Mouse (Mus musculus): ENCODE measurements around the gene Dio1. TPM values are rescaled to one million over a fixed set of nuclear protein-coding genes. Genes with fewer than 3 reads are reported as not detected.

The Dio1 gene
- total and polyA plus RNA-seq, 2 experiments from 2014 or later, result not detected

DNA sequence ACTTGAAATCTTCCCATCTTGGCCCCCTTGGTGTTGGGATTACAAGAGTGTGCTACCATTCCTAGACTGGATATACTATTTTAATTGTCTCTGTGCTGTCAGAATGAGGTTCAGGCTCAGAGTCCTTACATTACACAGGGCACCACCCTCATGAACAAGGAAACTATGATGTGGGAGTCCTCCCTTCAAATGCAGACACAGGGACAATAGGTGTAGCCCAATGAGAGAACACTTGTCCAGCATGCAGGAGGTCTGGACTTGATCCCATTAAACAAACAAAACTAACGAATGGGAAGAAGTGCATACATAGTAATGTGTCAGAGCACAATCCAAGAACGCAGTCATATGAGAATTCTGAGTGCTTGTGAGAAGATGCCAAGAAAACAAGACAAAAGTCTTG lies 19.5 kb downstream of the Dio1 start:
- Histone ChIP-seq H3K4me3 (ENCODE audit: low read depth, low read length) (no peak overlapping the region), H3K4me1 (ENCODE audit: insufficient read depth) (no peaks in the 10 kb centered on the region), H3K9me3 (ENCODE audit: low read length) (no peaks in the 10 kb centered on the region), H3K4me2 (ENCODE audit: low read depth) (no peak overlapping the region), H3K9ac (no peak overlapping the region), H3K27ac (ENCODE audit: low read depth, low read length) (no peak overlapping the region), H3K36me3 (ENCODE audit: insufficient read depth) (no peaks in the 10 kb centered on the region), H3K27me3 (ENCODE audit: insufficient read depth, low read length) (no peaks in the 10 kb centered on the region)
- ATAC-seq (no peak), DNase-seq (no peak)
- no peak for TF ChIP-seq CTCF (IDR thresholded peaks at IDR 0.05; ENCODE audit: low read depth)
- WGBS, result 64% methylated on average over 2 of the region's 2 CpGs

GRCm38 (mm10) chr4:107286386-107286785 lies 20.6 kb downstream of the Dio1 start:
- TF ChIP-seq CTCF (IDR thresholded peaks at IDR 0.05; ENCODE audit: low read depth), result no peak
- Histone ChIP-seq H3K9ac (no peak overlapping the region), H3K4me1 (ENCODE audit: insufficient read depth) (no peaks in the 10 kb centered on the region), H3K27me3 (ENCODE audit: insufficient read depth, low read length) (no peaks in the 10 kb centered on the region), H3K4me3 (ENCODE audit: low read depth, low read length) (no peak overlapping the region), H3K9me3 (ENCODE audit: low read length) (no peaks in the 10 kb centered on the region), H3K27ac (ENCODE audit: low read depth, low read length) (no peak overlapping the region), H3K36me3 (ENCODE audit: insufficient read depth) (no peaks in the 10 kb centered on the region), H3K4me2 (ENCODE audit: low read depth) (no peak overlapping the region)
- ATAC-seq, result no peak
- WGBS, result 95% methylated on average over 8 of the region's 8 CpGs
- DNase-seq, result no peak

DNA sequence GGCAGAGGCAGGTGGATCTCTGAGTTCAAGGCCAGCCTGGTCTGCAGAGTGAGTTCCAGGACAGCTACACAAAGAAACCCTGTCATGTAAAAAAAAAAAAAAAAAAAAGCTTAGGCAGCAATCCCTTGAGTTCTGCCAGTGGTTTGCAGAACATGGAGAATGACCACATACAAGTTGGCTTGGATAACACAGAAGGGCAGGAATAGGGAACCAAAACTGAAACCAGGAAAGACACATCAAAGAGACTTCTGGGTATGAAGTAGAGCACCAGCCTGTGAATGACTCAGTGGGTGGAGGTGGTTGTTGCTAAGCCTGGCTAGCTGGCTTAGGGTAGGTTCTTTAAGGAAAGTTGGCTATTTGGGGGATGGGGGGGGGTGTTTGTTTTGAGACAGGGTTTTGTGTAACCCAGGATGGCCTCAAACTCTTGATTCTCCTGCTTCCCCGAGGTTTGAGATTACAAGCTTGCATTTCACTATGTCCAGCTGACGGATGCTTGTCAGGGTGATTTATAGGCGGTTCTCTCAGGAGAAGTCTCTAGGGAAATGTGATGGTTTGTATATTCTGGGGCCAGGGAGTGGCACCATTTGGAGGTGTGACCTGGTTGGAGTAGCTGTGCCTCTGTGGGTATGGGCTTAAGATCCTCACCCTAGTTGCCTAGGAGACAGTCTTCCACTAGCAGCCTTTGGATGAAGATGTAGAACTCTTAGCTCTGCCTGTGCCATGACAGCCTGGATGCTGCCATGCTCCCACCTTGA lies 21.3 kb downstream of the Dio1 start:
- Histone ChIP-seq H3K27me3 (ENCODE audit: insufficient read depth, low read length) (no peaks in the 10 kb centered on the region), H3K9me3 (ENCODE audit: low read length) (no peaks in the 10 kb centered on the region), H3K4me3 (ENCODE audit: low read depth, low read length) (no peak overlapping the region), H3K36me3 (ENCODE audit: insufficient read depth) (0 out of 2 replicates have a peak, but pooled peaks cover under 1% of the 10 kb centered on the region), H3K27ac (ENCODE audit: low read depth, low read length) (no peak overlapping the region), H3K9ac (no peak overlapping the region), H3K4me1 (ENCODE audit: insufficient read depth) (no peaks in the 10 kb centered on the region), H3K4me2 (ENCODE audit: low read depth) (no peak overlapping the region)
- WGBS, result 93% methylated on average over 3 of the region's 3 CpGs
- no peak for DNase-seq
- no peak for ATAC-seq
- TF ChIP-seq CTCF (IDR thresholded peaks at IDR 0.05; ENCODE audit: low read depth), result no peak

- no peaks in the 10 kb centered on the region for H3K4me1 ChIP-seq (ENCODE audit: insufficient read depth)
- no peak for ATAC-seq
Observed at GRCm38 (mm10) chr4:107280843-107281475, 26.0 kb downstream of the Dio1 start.

GRCm38 (mm10) chr4:107278188-107278707 lies 28.7 kb downstream of the Dio1 start:
- peaks cover 8% of the 10 kb centered on the region for H3K36me3 ChIP-seq (ENCODE audit: insufficient read depth)
- no peak overlapping the region for H3K9ac ChIP-seq
- 14% methylated on average over 8 of the region's 8 CpGs for WGBS
- no peak for TF ChIP-seq CTCF (IDR thresholded peaks at IDR 0.05; ENCODE audit: low read depth)
- no peaks in the 10 kb centered on the region for H3K27me3 ChIP-seq (ENCODE audit: insufficient read depth, low read length)
- no peaks in the 10 kb centered on the region for H3K4me1 ChIP-seq (ENCODE audit: insufficient read depth)
- no peak overlapping the region for H3K27ac ChIP-seq (ENCODE audit: low read depth, low read length)
- ATAC-seq (no peak), DNase-seq (no peak)
- H3K4me2 ChIP-seq (ENCODE audit: low read depth), result no peak overlapping the region
- H3K4me3 ChIP-seq (ENCODE audit: low read depth, low read length), result no peak overlapping the region
- H3K9me3 ChIP-seq (ENCODE audit: low read length), result no peaks in the 10 kb centered on the region

More at GRCm38 (mm10) chr4:107280843-107281475, 26.0 kb downstream of the Dio1 start:
- H3K9me3 ChIP-seq (ENCODE audit: low read length), result no peaks in the 10 kb centered on the region
- peaks cover 8% of the 10 kb centered on the region for H3K36me3 ChIP-seq (ENCODE audit: insufficient read depth)
- no peak for DNase-seq
- no peak for TF ChIP-seq CTCF (IDR thresholded peaks at IDR 0.05; ENCODE audit: low read depth)
- H3K4me2 ChIP-seq (ENCODE audit: low read depth), result no peak overlapping the region
- no peaks in the 10 kb centered on the region for H3K27me3 ChIP-seq (ENCODE audit: insufficient read depth, low read length)
- H3K4me3 ChIP-seq (ENCODE audit: low read depth, low read length), result no peak overlapping the region
- H3K9ac ChIP-seq, result no peak overlapping the region
- H3K27ac ChIP-seq (ENCODE audit: low read depth, low read length), result no peak overlapping the region
- WGBS, result 81% methylated on average over 7 of the region's 7 CpGs

GRCm38 (mm10) chr4:107274511-107274910 lies 32.5 kb downstream of the Dio1 start:
- ATAC-seq (no peak), DNase-seq (no peak)
- no peaks in the 10 kb centered on the region for H3K4me1 ChIP-seq (ENCODE audit: insufficient read depth)
- no peaks in the 10 kb centered on the region for H3K9me3 ChIP-seq (ENCODE audit: low read length)
- H3K4me3 ChIP-seq (ENCODE audit: low read depth, low read length), result no peak overlapping the region
- no peaks in the 10 kb centered on the region for H3K27me3 ChIP-seq (ENCODE audit: insufficient read depth, low read length)
- H3K27ac ChIP-seq (ENCODE audit: low read depth, low read length), result no peak overlapping the region
- no peak for TF ChIP-seq CTCF (IDR thresholded peaks at IDR 0.05; ENCODE audit: low read depth)
- H3K4me2 ChIP-seq (ENCODE audit: low read depth), result no peak overlapping the region
- H3K9ac ChIP-seq, result no peak overlapping the region
- H3K36me3 ChIP-seq (ENCODE audit: insufficient read depth), result no peaks in the 10 kb centered on the region; the same call in 1 of the 2 replicates
- WGBS, result 89% methylated on average over 5 of the region's 5 CpGs

GRCm38 (mm10) chr4:107273683-107274082 lies 33.3 kb downstream of the Dio1 start:
- Histone ChIP-seq H3K27ac (ENCODE audit: low read depth, low read length) (no peak overlapping the region), H3K4me1 (ENCODE audit: insufficient read depth) (no peaks in the 10 kb centered on the region), H3K4me3 (ENCODE audit: low read depth, low read length) (no peak overlapping the region), H3K4me2 (ENCODE audit: low read depth) (no peak overlapping the region), H3K9ac (no peak overlapping the region), H3K36me3 (ENCODE audit: insufficient read depth) (no peaks in the 10 kb centered on the region; the same call in 1 of the 2 replicates), H3K27me3 (ENCODE audit: insufficient read depth, low read length) (no peaks in the 10 kb centered on the region), H3K9me3 (ENCODE audit: low read length) (no peaks in the 10 kb centered on the region)
- whole genome bisulfite sequencing, result 74% methylated on average over 4 of the region's 4 CpGs
- no peak for TF ChIP-seq CTCF (IDR thresholded peaks at IDR 0.05; ENCODE audit: low read depth)
- ATAC-seq, result no peak
- DNase-seq, result no peak

Data from forebrain, postnatal 0 days (tissue).